Mouse (Mus musculus): Measurements from ENCODE around the gene Angpt4.

GRCm38 (mm10) chr2:151909386-151909785 is 1.6 kb upstream of the Angpt4 start:
- no peak for TF ChIP-seq POLR2A (IDR thresholded peaks at IDR 0.05; ENCODE audit: insufficient read depth, low read depth, low read length)
- no peak for TF ChIP-seq EP300 (IDR thresholded peaks at IDR 0.05; ENCODE audit: insufficient read depth, low read depth, low read length)
- TF ChIP-seq CTCF (IDR thresholded peaks at IDR 0.05) = no peak

All from heart, adult 2 months (tissue).